Mouse (Mus musculus): ENCODE data around the gene Ccdc148.

DNA sequence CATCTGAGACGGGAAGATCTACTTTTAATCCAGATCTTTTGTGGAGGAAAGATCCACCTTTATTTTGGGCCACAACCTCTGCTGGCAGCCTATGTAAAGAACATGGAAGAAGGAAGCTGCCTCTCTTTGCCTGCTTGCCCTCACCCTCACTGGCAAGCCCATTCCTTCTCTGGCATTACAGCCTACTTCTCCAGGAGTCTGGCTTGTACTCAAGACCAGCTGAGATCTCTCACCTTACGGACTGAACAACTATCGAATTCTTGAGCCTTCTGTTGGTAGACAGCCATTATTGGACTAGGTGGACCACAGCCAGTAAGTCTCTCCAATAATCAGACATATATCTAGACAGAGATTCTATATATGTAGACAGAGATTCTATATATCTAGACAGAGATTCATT is 208.4 kb downstream of the Ccdc148 start:
- no peak for TF ChIP-seq CTCF (IDR thresholded peaks at IDR 0.05; ENCODE audit: low read depth)
- TF ChIP-seq EP300 (IDR thresholded peaks at IDR 0.05; ENCODE audit: low read depth), result no peak

Data from liver, postnatal 0 days (tissue).